Mouse (Mus musculus): Measurements from ENCODE around the gene Cpe.

- no peak for TF ChIP-seq CTCF (IDR thresholded peaks at IDR 0.05; ENCODE audit: control insufficient read depth, insufficient read depth, insufficient read length)
- TF ChIP-seq MYOG (IDR thresholded peaks at IDR 0.05; ENCODE audit: control insufficient read depth, extremely low read depth, insufficient read length) = no peak
- TF ChIP-seq MAX (IDR thresholded peaks at IDR 0.05) = no peak
These were observed 68.2 kb downstream of the Cpe start for GRCm38 (mm10) chr8:64624603-64625037.

Measured in C2C12 (cell line).